Mouse (Mus musculus) CH12.LX (cell line): ENCODE data around the gene Ttll11. TPM values are rescaled to one million over a fixed set of nuclear protein-coding genes. Genes with fewer than 3 reads are reported as not detected.
A peak's percentile ranks its signal among the peaks of the same experiment; 100 is the strongest.

Experiments used
- DNase-seq: peaks from one replicate; pipeline ENCODE4 v3.0.0-alpha.2; 2013; ENCODE audit errors: extremely low read depth
- H3K27ac ChIP-seq: 2 replicates; pipeline ENCODE4 v1.5.1; 2012; ENCODE audit warnings: low read depth, mild to moderate bottlenecking, control low read depth, moderate library complexity; ENCODE audit not compliant: insufficient read depth
- H3K27me3 ChIP-seq: replicated peaks from 2 replicates; pipeline ENCODE3; 2012; ENCODE audit warnings: inconsistent platforms
- H3K36me3 ChIP-seq, 2 experiments: replicated peaks in 1 of 2; 2 replicates each; pipeline versions ENCODE3 to v1.6.1; 2012; ENCODE audit warnings: inconsistent platforms in 1 of 2, low read length in 1 of 2, mild to moderate bottlenecking in 1 of 2, mixed read lengths in 1 of 2, moderate library complexity in 1 of 2; ENCODE audit not compliant: control insufficient read depth in 1 of 2, insufficient read depth in 1 of 2
- H3K4me1 ChIP-seq, 2 experiments: 2 replicates each; pipeline ENCODE4 v1.6.1; 2012; ENCODE audit warnings: inconsistent platforms in 1 of 2, moderate library complexity in 1 of 2; ENCODE audit not compliant: insufficient read depth in 2 of 2, control insufficient read depth in 1 of 2
- H3K4me2 ChIP-seq: 2 replicates; pipeline ENCODE4 v1.6.1; 2012; ENCODE audit warnings: low read depth, mild to moderate bottlenecking, control low read depth; ENCODE audit not compliant: poor library complexity, insufficient read depth, severe bottlenecking
- H3K4me3 ChIP-seq, 3 experiments: fragments of 150-350 bp in 1 of 3; sonication (generic) in 1 of 3; replicated peaks in 1 of 3; 2 replicates each; pipeline versions ENCODE3 to v1.5.1; 2011 to 2012; ENCODE audit warnings: low read depth in 2 of 3, low read length in 2 of 3, mild to moderate bottlenecking in 2 of 3, moderate library complexity in 2 of 3, control low read depth in 1 of 3, improper control_type of control experiment in 1 of 3, inconsistent platforms in 1 of 3, mixed read lengths in 1 of 3; ENCODE audit not compliant: poor library complexity in 1 of 3
- H3K79me2 ChIP-seq: replicated peaks from 2 replicates; pipeline ENCODE4 v1.6.1; 2012; ENCODE audit warnings: mild to moderate bottlenecking, moderate library complexity; ENCODE audit not compliant: control insufficient read depth, poor library complexity, insufficient read depth, severe bottlenecking; ENCODE audit errors: extremely low read depth
- H3K9ac ChIP-seq: 2 replicates; pipeline ENCODE4 v1.6.1; 2012; ENCODE audit warnings: low read depth, mild to moderate bottlenecking, control low read depth, moderate library complexity; ENCODE audit not compliant: insufficient read depth
- H3K9me3 ChIP-seq: replicated peaks from 2 replicates; pipeline ENCODE3; 2012; ENCODE audit warnings: low read length, inconsistent platforms, mixed read lengths
- CTCF ChIP-seq, 2 experiments: IDR thresholded peaks in 1 of 2; conservative IDR thresholded peaks in 1 of 2; 2 replicates each; pipeline ENCODE4 v1.5.1; 2011 to 2012; ENCODE audit warnings: low read depth in 2 of 2, low read length in 2 of 2, improper control_type of control experiment in 1 of 2, inconsistent platforms in 1 of 2, mild to moderate bottlenecking in 1 of 2, moderate library complexity in 1 of 2
- ELF1 ChIP-seq: IDR thresholded peaks from 2 replicates; pipeline ENCODE4 v1.6.1; 2014; ENCODE audit warnings: low read depth, mild to moderate bottlenecking, inconsistent platforms, low read length, improper control_type of control experiment
- EP300 ChIP-seq: IDR thresholded peaks from 2 replicates; pipeline ENCODE4 v1.6.1; 2011; ENCODE audit warnings: low read length, improper control_type of control experiment
- ETS1 ChIP-seq: conservative IDR thresholded peaks from 2 replicates; pipeline ENCODE4 v1.6.1; 2012; ENCODE audit warnings: low read depth, mild to moderate bottlenecking, inconsistent platforms, low read length, improper control_type of control experiment, moderate library complexity
- GABPA ChIP-seq: IDR thresholded peaks from 2 replicates; pipeline ENCODE4 v1.6.1; 2012; ENCODE audit warnings: low read depth, low read length, improper control_type of control experiment, inconsistent platforms; ENCODE audit not compliant: insufficient replicate concordance
- IRF4 ChIP-seq: IDR thresholded peaks from 2 replicates; pipeline ENCODE4 v1.6.1; 2014; ENCODE audit warnings: low read depth, mild to moderate bottlenecking, inconsistent platforms, low read length, improper control_type of control experiment
- JUN ChIP-seq: IDR thresholded peaks from 2 replicates; pipeline ENCODE4 v1.6.1; 2011; ENCODE audit warnings: low read depth, mild to moderate bottlenecking, low read length, improper control_type of control experiment, moderate library complexity; ENCODE audit not compliant: insufficient read depth
- JUND ChIP-seq: conservative IDR thresholded peaks from 2 replicates; pipeline ENCODE4 v1.6.1; 2011; ENCODE audit warnings: low read depth, low read length, improper control_type of control experiment
- KAT2A ChIP-seq: IDR thresholded peaks from 2 replicates; pipeline ENCODE4 v1.6.1; 2012; ENCODE audit warnings: low read length, improper control_type of control experiment, inconsistent platforms; ENCODE audit not compliant: insufficient replicate concordance
- MAFK ChIP-seq: IDR thresholded peaks from 2 replicates; pipeline ENCODE4 v1.6.1; 2011; ENCODE audit warnings: low read length, improper control_type of control experiment; ENCODE audit not compliant: insufficient replicate concordance
- MAZ ChIP-seq: IDR thresholded peaks from 2 replicates; pipeline ENCODE4 v1.6.1; 2012; ENCODE audit warnings: low read depth, mild to moderate bottlenecking, inconsistent platforms, low read length, improper control_type of control experiment, moderate library complexity
- MXI1 ChIP-seq: IDR thresholded peaks from 2 replicates; pipeline ENCODE4 v1.6.1; 2011; ENCODE audit warnings: mild to moderate bottlenecking, low read depth, low read length, improper control_type of control experiment
- NELFE ChIP-seq: IDR thresholded peaks from 2 replicates; pipeline ENCODE4 v1.6.1; 2011; ENCODE audit warnings: low read depth, low read length, improper control_type of control experiment
- NRF1 ChIP-seq: IDR thresholded peaks from 2 replicates; pipeline ENCODE4 v1.6.1; 2014; ENCODE audit warnings: low read depth, mild to moderate bottlenecking, inconsistent platforms, low read length, improper control_type of control experiment, moderate library complexity
- PAX5 ChIP-seq: IDR thresholded peaks from 2 replicates; pipeline ENCODE4 v1.6.1; 2012; ENCODE audit warnings: low read length, inconsistent platforms, mixed read lengths
- POLR2AphosphoS2 ChIP-seq: IDR thresholded peaks from 2 replicates; pipeline ENCODE4 v1.6.1; 2011; ENCODE audit warnings: low read depth, low read length, improper control_type of control experiment
- RAD21 ChIP-seq: IDR thresholded peaks from 2 replicates; pipeline ENCODE4 v1.6.1; 2011; ENCODE audit warnings: low read depth, mild to moderate bottlenecking, low read length, improper control_type of control experiment, moderate library complexity
- RCOR1 ChIP-seq: conservative IDR thresholded peaks from 2 replicates; pipeline ENCODE4 v1.6.1; 2012; ENCODE audit warnings: low read depth, mild to moderate bottlenecking, inconsistent platforms, low read length, improper control_type of control experiment
- SIN3A ChIP-seq: IDR thresholded peaks from 2 replicates; pipeline ENCODE4 v1.6.1; 2012; ENCODE audit warnings: low read length, improper control_type of control experiment, inconsistent platforms
- SMC3 ChIP-seq: IDR thresholded peaks from 2 replicates; pipeline ENCODE4 v1.6.1; 2011; ENCODE audit warnings: low read depth, low read length, improper control_type of control experiment
- TBP ChIP-seq: conservative IDR thresholded peaks from 2 replicates; pipeline ENCODE4 v1.6.1; 2011; ENCODE audit warnings: low read depth, low read length, improper control_type of control experiment
- USF1 ChIP-seq: IDR thresholded peaks from 2 replicates; pipeline ENCODE4 v1.6.1; 2014; ENCODE audit warnings: low read depth, mild to moderate bottlenecking, inconsistent platforms, low read length, improper control_type of control experiment
- ZC3H11A ChIP-seq: IDR thresholded peaks from 2 replicates; pipeline ENCODE4 v1.6.1; 2012; ENCODE audit warnings: low read depth, mild to moderate bottlenecking, inconsistent platforms, low read length, improper control_type of control experiment
- ZKSCAN1 ChIP-seq: IDR thresholded peaks from 2 replicates; pipeline ENCODE4 v1.6.1; 2012; ENCODE audit warnings: low read depth, inconsistent platforms, low read length, improper control_type of control experiment, borderline replicate concordance
- dilution Hi-C: fragments of 300-500 bp; cut with MboI; formaldehyde crosslinking; loops from 2 replicates; pipeline ENCODE4 v1.14.3; 2020; ENCODE audit warnings: low sequenced_read_pairs; ENCODE audit not compliant: extremely low pct_unique_long_range_greater_than_20kb, extremely low pct_ligation_motif_present
- in situ Hi-C: fragments of 300-500 bp; cut with MboI; formaldehyde crosslinking; loops from 3 replicates; pipeline ENCODE4 v1.14.3; 2019; ENCODE audit warnings: low sequenced_read_pairs, low pct_ligation_motif_present, low pct_unique_long_range_greater_than_20kb, mixed read lengths
- polyA plus RNA-seq: library from polyadenylated mRNA; unstranded; fragments of >175 nt; gene quantifications from 2 replicates; pipeline ENCODE4 v1.2.1, GENCODE M21; 2012; ENCODE audit warnings: low read depth; ENCODE audit not compliant: insufficient read length
- total RNA-seq, 2 experiments: library from RNA; depleted of rRNA; stranded (reverse); fragments of 300-350 nt in 1 of 2; fragments of >200 nt in 1 of 2; gene quantifications; 2 replicates each; pipeline ENCODE4 v1.2.3; 2012 to 2014

Ttll11 gene
- total and polyA plus RNA-seq, 3 experiments, result 0.04 to 0.31 (median 0.11) TPM

DNA sequence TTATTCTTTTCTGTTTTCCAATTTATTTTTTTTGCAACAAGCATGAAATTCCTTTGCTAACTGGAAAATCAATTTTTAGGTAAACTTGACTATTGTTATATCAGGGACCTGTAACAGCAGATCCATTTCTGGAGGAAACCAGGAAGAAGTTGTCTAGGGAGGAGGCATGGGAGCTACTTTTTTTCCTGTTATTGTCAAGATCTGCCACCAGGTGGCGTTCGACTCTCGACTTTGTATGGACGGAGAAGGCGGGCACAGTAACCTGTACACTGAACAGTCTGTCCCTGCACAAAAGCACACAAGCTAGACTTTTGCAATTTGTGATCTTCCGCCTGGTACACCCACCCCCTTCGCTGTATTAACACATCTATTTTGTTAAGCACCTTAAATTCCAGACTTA is 4.2 kb upstream of the Ttll11 start:
- no peaks in the 10 kb centered on the region for H3K36me3 ChIP-seq
- no peak overlapping the region for H3K27ac ChIP-seq
- no peak overlapping the region for H3K4me2 ChIP-seq
- dilution Hi-C loops (no loop called here), in situ Hi-C loops (no loop called here)
- H3K4me3 ChIP-seq, result no peak overlapping the region
- peaks cover 0 to 3% of the 10 kb centered on the region in 2 experiments; a peak in 2 of 4 replicates for H3K4me1 ChIP-seq
- peak; percentile 69 for DNase-seq
- no peak overlapping the region for H3K9ac ChIP-seq
- H3K9me3 ChIP-seq, result no peaks in the 10 kb centered on the region
- TF ChIP-seq RAD21, result peak; percentile 67
- TF ChIP-seq MXI1, result no peak
- no peak for TF ChIP-seq EP300
- TF ChIP-seq USF1, result no peak
- no peak for TF ChIP-seq NRF1
- TF ChIP-seq PAX5, result no peak
- no peak for TF ChIP-seq NELFE
- no peak for TF ChIP-seq ZKSCAN1
- peak; percentile 59 to 81 for TF ChIP-seq CTCF (conservative IDR thresholded peaks at IDR 0.05 in 1 of 2, IDR thresholded peaks at IDR 0.05 in 1 of 2; ENCODE audit: low read depth in 2 of 2, low read length in 2 of 2)
- TF ChIP-seq ELF1, result peak; percentile 57; the same call in 1 of the 2 replicates
- TF ChIP-seq SIN3A, result no peak
- TF ChIP-seq RCOR1, result no peak
- TF ChIP-seq ETS1, result no peak
- TF ChIP-seq KAT2A, result no peak
- peak; percentile 78 for TF ChIP-seq SMC3
- TF ChIP-seq JUND, result no peak
- no peak for TF ChIP-seq ZC3H11A
- TF ChIP-seq GABPA, result no peak
- TF ChIP-seq IRF4, result no peak
- TF ChIP-seq MAFK, result no peak
- no peak for TF ChIP-seq POLR2AphosphoS2
- no peak for TF ChIP-seq JUN
- no peak for TF ChIP-seq TBP
- TF ChIP-seq MAZ, result no peak
- TF ChIP-seq, all 38 proteins: peak for 4
- Histone ChIP-seq H3K79me2 (no peaks in the 10 kb centered on the region), H3K27me3 (peaks cover 51% of the 10 kb centered on the region)
